ENCODE assay signal across 14 mouse cellular contexts in the genomic region with DNA sequence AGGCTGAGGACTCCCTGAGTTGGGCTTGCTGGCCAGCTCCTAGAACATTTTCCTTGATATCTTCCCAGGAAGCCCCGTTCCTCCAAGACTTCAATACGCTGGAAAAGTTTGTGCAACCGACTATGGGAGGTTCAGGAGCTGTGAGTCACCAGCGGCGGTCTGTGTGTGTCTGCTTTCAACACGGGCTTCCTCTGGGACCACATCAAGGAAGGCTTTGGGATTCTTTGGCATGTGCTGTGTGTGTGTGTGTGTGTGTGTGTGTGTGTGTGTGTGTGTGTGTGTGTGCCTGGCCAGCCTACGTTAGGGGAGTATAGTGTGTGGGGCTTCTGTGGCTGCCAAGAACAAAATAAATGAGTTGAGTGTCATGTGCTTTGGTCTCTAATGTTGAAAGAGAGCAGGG. TPM values are rescaled to one million over a fixed set of nuclear protein-coding genes. Genes with fewer than 3 reads are reported as not detected.
A peak's percentile ranks its signal among the peaks of the same experiment; 100 is the strongest.
DNase-seq lines count a peak whose midpoint lies in the region; ATAC-seq lines count a peak whose summit lies in the region.
"Had no signal": no experiment of that assay in that cellular context is flagged by ENCODE, and none has a peak within 500 bp of the region (broad histone marks: within the 10 kb centered on the region; RNA-seq: fewer than 3 reads in every experiment).

No protein-coding gene starts in this region.

- no peak overlapping the region for H3K4me2 ChIP-seq in limb, embryonic 13.5 days (replicated peaks)
- no peak overlapping the region for H3K4me2 ChIP-seq in embryonic facial prominence, embryonic 15.5 days (replicated peaks)
- H3K4me2 ChIP-seq: limb, embryonic 12.5 days; midbrain, embryonic 13.5 days had no signal

- H3K27ac ChIP-seq in limb, embryonic 13.5 days, result no peak overlapping the region
- no peak overlapping the region for H3K27ac ChIP-seq in limb, embryonic 10.5 days
- 0 out of 2 replicates have a peak overlapping the region, but pooled peaks have one; percentile 22 for H3K27ac ChIP-seq in embryonic facial prominence, embryonic 15.5 days (replicated peaks)
- H3K27ac ChIP-seq: limb, embryonic 12.5 days; midbrain, embryonic 13.5 days had no signal

- 0 out of 2 replicates have a peak, but pooled peaks cover 5% of the 10 kb centered on the region for H3K4me1 ChIP-seq in limb, embryonic 13.5 days
- 0 out of 2 replicates have a peak, but pooled peaks cover 3% of the 10 kb centered on the region for H3K4me1 ChIP-seq in limb, embryonic 10.5 days
- peaks cover 10% of the 10 kb centered on the region; the same call in 1 of the 2 replicates for H3K4me1 ChIP-seq in embryonic facial prominence, embryonic 15.5 days
- H3K4me1 ChIP-seq: limb, embryonic 12.5 days; midbrain, embryonic 13.5 days had no signal

- no peak overlapping the region for H3K9ac ChIP-seq in limb, embryonic 13.5 days
- H3K9ac ChIP-seq in embryonic facial prominence, embryonic 15.5 days, result no peak overlapping the region
- H3K9ac ChIP-seq: limb, embryonic 12.5 days; midbrain, embryonic 13.5 days had no signal

- intact Hi-C loops in heart, postnatal 14 days (cut with DNase I), result no loop called here

- no peak for DNase-seq in limb, embryonic 10.5 days (ENCODE audit: low spot score)
- DNase-seq in heart, postnatal 14 days, result peak; percentile 34 to 52
- DNase-seq in skeletal muscle tissue, adult 2 months (ENCODE audit: low read depth, low spot score), result peak; percentile 60
- no peak for DNase-seq in retina, postnatal 1 day
- DNase-seq in layer of hippocampus, postnatal 25 days (ENCODE audit: extremely low spot score in 1 of 2, low spot score in 1 of 2), result no peak
- DNase-seq: embryo, embryonic 11 days; kidney, adult 9 months had no signal

- ATAC-seq in limb, embryonic 13.5 days (ENCODE audit: low FRiP score, low read depth), result 0 out of 2 replicates have a peak, but pooled peaks have one; percentile 40
- peak; percentile 70 for ATAC-seq in embryonic facial prominence, embryonic 15.5 days (ENCODE audit: insufficient number of reproducible peaks, low FRiP score, low TSS enrichment, low read depth)
- ATAC-seq in cerebellum, adult (ENCODE audit: insufficient number of reproducible peaks, low FRiP score, low TSS enrichment), result no peak
- ATAC-seq: midbrain, embryonic 13.5 days had no signal

- no peaks in the 10 kb centered on the region for H3K36me3 ChIP-seq in limb, embryonic 13.5 days
- H3K36me3 ChIP-seq in limb, embryonic 10.5 days, result no peaks in the 10 kb centered on the region
- H3K36me3 ChIP-seq in embryonic facial prominence, embryonic 15.5 days, result no peaks in the 10 kb centered on the region
- H3K36me3 ChIP-seq: limb, embryonic 12.5 days; midbrain, embryonic 13.5 days had no signal

- 65% methylated on average over 7 of the region's 7 CpGs for WGBS in limb, embryonic 13.5 days
- 88% methylated on average over 7 of the region's 7 CpGs for whole genome bisulfite sequencing in limb, embryonic 10.5 days
- 39% methylated on average over 7 of the region's 7 CpGs for WGBS in embryonic facial prominence, embryonic 15.5 days

- no peaks in the 10 kb centered on the region for H3K27me3 ChIP-seq in limb, embryonic 13.5 days
- H3K27me3 ChIP-seq in limb, embryonic 10.5 days (ENCODE audit: low read depth, poor library complexity, severe bottlenecking), result no peaks in the 10 kb centered on the region
- no peaks in the 10 kb centered on the region for H3K27me3 ChIP-seq in embryonic facial prominence, embryonic 15.5 days
- H3K27me3 ChIP-seq: limb, embryonic 12.5 days; midbrain, embryonic 13.5 days had no signal

- no peak overlapping the region for H3K4me3 ChIP-seq in limb, embryonic 13.5 days
- no peak overlapping the region for H3K4me3 ChIP-seq in limb, embryonic 10.5 days
- H3K4me3 ChIP-seq in embryonic facial prominence, embryonic 15.5 days (replicated peaks), result no peak overlapping the region
- H3K4me3 ChIP-seq: limb, embryonic 12.5 days; midbrain, embryonic 13.5 days had no signal

- no peaks in the 10 kb centered on the region for H3K9me3 ChIP-seq in limb, embryonic 13.5 days
- no peaks in the 10 kb centered on the region for H3K9me3 ChIP-seq in limb, embryonic 10.5 days (replicated peaks)
- no peaks in the 10 kb centered on the region for H3K9me3 ChIP-seq in embryonic facial prominence, embryonic 15.5 days (replicated peaks)
- H3K9me3 ChIP-seq: midbrain, embryonic 13.5 days had no signal

RNA-seq across cellular contexts. Expression of a gene that starts 17.7 kb away (rescaled TPM):
- polyA plus RNA-seq in limb, embryonic 13.5 days (2015; fragmentation: Nextera tagmentation; extraction: Ambion mirVana), result not detected in 2 replicates
- polyA plus RNA-seq in limb, embryonic 10.5 days (2016; fragmentation: Nextera tagmentation; extraction: Ambion mirVana), result not detected in 2 replicates
- not detected in 2 replicates for polyA plus RNA-seq in embryonic facial prominence, embryonic 15.5 days (2015; fragmentation: Nextera tagmentation; extraction: Ambion mirVana)
- total RNA-seq in heart, postnatal 14 days (2021), result not detected
- total RNA-seq in layer of hippocampus, postnatal 25 days (2021), result not detected
- total RNA-seq: granulocyte monocyte progenitor cell, adult 5-6 weeks had no signal
- polyA plus RNA-seq: limb, embryonic 12.5 days; midbrain, embryonic 13.5 days; testis, adult 2 months had no signal

Comparison
In these comparisons a context has a peak if more than half of its experiments do, and no peak if none do; other contexts are left out.
1. DNase-seq: peak in heart, postnatal 14 days (2 of 2) and skeletal muscle tissue, adult 2 months (single experiment); none in limb, embryonic 10.5 days (single experiment), retina, postnatal 1 day (single experiment) and layer of hippocampus, postnatal 25 days (0 of 2).